Mouse (Mus musculus) brain, embryonic 14.5 days (tissue): ENCODE data around the gene Gm4131.

Experiments
- CTCF ChIP-seq: fragments of 200-500 bp; IDR thresholded peaks from 2 replicates; pipeline ENCODE4 v1.5.1; 2012; ENCODE audit warnings: inconsistent platforms, mild to moderate bottlenecking, moderate library complexity, borderline replicate concordance; ENCODE audit not compliant: insufficient read depth, insufficient read length; ENCODE audit errors: extremely low read depth
- POLR2A ChIP-seq: fragments of 200-500 bp; IDR thresholded peaks from 2 replicates; pipeline ENCODE4 v1.6.1; 2012; ENCODE audit warnings: mild to moderate bottlenecking, inconsistent platforms, borderline replicate concordance; ENCODE audit not compliant: poor library complexity, insufficient read depth, insufficient read length, severe bottlenecking; ENCODE audit errors: extremely low read depth

- TF ChIP-seq CTCF (no peak), POLR2A (no peak)
These were observed 128.5 kb downstream of the Gm4131 start for GRCm38 (mm10) chr14:62438236-62438635.
